2 mouse cellular contexts compared by ENCODE assay signal in genomic region chr1:74792831-74793660, GRCm38 (mm10).
TF ChIP-seq lines count a peak whose summit lies in the region.

No protein-coding gene starts in this region.

TF ChIP-seq in CH12.LX, 34 proteins besides CTCF, POLR2A, EP300 and RAD21:
- TF ChIP-seq MXI1 (IDR thresholded peaks at IDR 0.05; ENCODE audit: low read depth, low read length) (peak; percentile 16; the same call in 1 of the 2 replicates), MAZ (IDR thresholded peaks at IDR 0.05; ENCODE audit: low read depth, low read length) (no peak), ETS1 (conservative IDR thresholded peaks at IDR 0.05; ENCODE audit: low read depth, low read length) (0 out of 2 replicates have a peak, but pooled peaks have one; percentile 10), BHLHE40 (IDR thresholded peaks at IDR 0.05; ENCODE audit: low read depth, low read length) (peak; percentile 36; the same call in 1 of the 2 replicates), CHD2 (IDR thresholded peaks at IDR 0.05; ENCODE audit: low read length) (no peak), MEF2A (IDR thresholded peaks at IDR 0.05; ENCODE audit: borderline replicate concordance, low read depth, low read length) (0 out of 2 replicates have a peak, but pooled peaks have one; percentile 10), MYC (IDR thresholded peaks at IDR 0.05; ENCODE audit: low read depth, low read length) (no peak), ZNF384 (IDR thresholded peaks at IDR 0.05; ENCODE audit: low read depth, low read length) (no peak), ZC3H11A (IDR thresholded peaks at IDR 0.05; ENCODE audit: low read depth, low read length) (no peak), RCOR1 (conservative IDR thresholded peaks at IDR 0.05; ENCODE audit: low read depth, low read length) (no peak), UBTF (IDR thresholded peaks at IDR 0.05; ENCODE audit: low read depth, low read length) (peak; percentile 62; the same call in 1 of the 2 replicates), IRF4 (IDR thresholded peaks at IDR 0.05; ENCODE audit: low read depth, low read length) (no peak), TCF12 (IDR thresholded peaks at IDR 0.05; ENCODE audit: low read depth, low read length) (no peak; the same call in 1 of the 2 replicates), ZMIZ1 (IDR thresholded peaks at IDR 0.05; ENCODE audit: low read depth, low read length) (no peak), NRF1 (IDR thresholded peaks at IDR 0.05; ENCODE audit: low read depth, low read length) (no peak), USF2 (conservative IDR thresholded peaks at IDR 0.05; ENCODE audit: low read depth, low read length) (no peak)

TF ChIP-seq in myocyte, 11 proteins besides CTCF, POLR2A, EP300 and RAD21:
- TF ChIP-seq TCF3 (IDR thresholded peaks at IDR 0.05; ENCODE audit: insufficient read length, low read depth) = no peak
- no peak for TF ChIP-seq MYOG (IDR thresholded peaks at IDR 0.05; ENCODE audit: control insufficient read depth in 1 of 3, insufficient read depth in 1 of 3, insufficient read length in 2 of 3, low read depth in 2 of 3)
- no peak for TF ChIP-seq E2F4 (IDR thresholded peaks at IDR 0.05; ENCODE audit: insufficient read depth)
- no peak for TF ChIP-seq SRF (IDR thresholded peaks at IDR 0.05; ENCODE audit: control insufficient read depth, insufficient read length, low read depth)
- no peak for TF ChIP-seq REST (IDR thresholded peaks at IDR 0.05; ENCODE audit: insufficient read depth, insufficient read length)
- no peak for TF ChIP-seq MAX (IDR thresholded peaks at IDR 0.05; ENCODE audit: low read depth)
- no peak for TF ChIP-seq USF1 (IDR thresholded peaks at IDR 0.05; ENCODE audit: low read depth)
- no peak for TF ChIP-seq TCF12 (IDR thresholded peaks at IDR 0.05; ENCODE audit: insufficient read depth, poor library complexity, severe bottlenecking)
- TF ChIP-seq MYOD1 (IDR thresholded peaks at IDR 0.05; ENCODE audit: control insufficient read depth in 1 of 3, insufficient read length in 2 of 3, low read depth in 2 of 3) = peak in 1 of 3 experiments; percentile 43
- TF ChIP-seq POLR2AphosphoS2 (IDR thresholded peaks at IDR 0.05; ENCODE audit: insufficient read length, low read depth) = peak; percentile 84
- TF ChIP-seq CEBPB (IDR thresholded peaks at IDR 0.05; ENCODE audit: insufficient read depth, poor library complexity, severe bottlenecking) = no peak
